In genomic region chr2:163644575-163645385, GRCm38 (mm10) we compare ENCODE assay signal across 8 mouse cellular contexts. TPM values are rescaled to one million over a fixed set of nuclear protein-coding genes. Genes with fewer than 3 reads are reported as not detected.
A peak's percentile ranks its signal among the peaks of the same experiment; 100 is the strongest.
DNase-seq lines count a peak whose midpoint lies in the region; ATAC-seq lines count a peak whose summit lies in the region.

TSS of gene Serinc3 (minus strand) at chr2:163645131.

- under 1% methylated on average over 73 of the region's 74 CpGs for WGBS in hindbrain, embryonic 16.5 days
- whole genome bisulfite sequencing in macrophage (ENCODE audit: missing documents) = 1% methylated on average over 64 of the region's 74 CpGs

- peak within 1 kb of the TSS; percentile 90 for H3K4me3 ChIP-seq in hindbrain, embryonic 16.5 days (ENCODE audit: low read length)
- H3K4me3 ChIP-seq in macrophage (ENCODE audit: inconsistent target) = peak within 1 kb of the TSS; percentile 86

- H3K36me3 ChIP-seq in hindbrain, embryonic 16.5 days (ENCODE audit: control insufficient read depth, insufficient read depth, low read length) = no peaks in the 10 kb centered on the region
- H3K36me3 ChIP-seq in macrophage (ENCODE audit: inconsistent target) = no peaks in the 10 kb centered on the region

- peak within 1 kb of the TSS; percentile 96 for H3K9ac ChIP-seq in hindbrain, embryonic 16.5 days (ENCODE audit: low read depth, low read length)

- H3K27me3 ChIP-seq in hindbrain, embryonic 16.5 days (replicated peaks; ENCODE audit: control insufficient read depth, insufficient read depth, low read length) = no peaks in the 10 kb centered on the region

- DNase-seq in T-cell, adult 2 months (ENCODE audit: low spot score) = peak; percentile 100
- peak; percentile 98 to 99 for DNase-seq in cerebellum, postnatal 36 days
- DNase-seq in gastrocnemius, adult 18-20 months (ENCODE audit: low spot score) = peak; percentile 100
- DNase-seq in left cerebral cortex, adult 18-20 months (ENCODE audit: low spot score in 2 of 2) = peak; percentile 98
- peak; percentile 98 for DNase-seq in right cerebral cortex, adult 18-20 months
- DNase-seq in urinary bladder, postnatal 10 days (ENCODE audit: low spot score) = peak; percentile 97

- H3K27ac ChIP-seq in hindbrain, embryonic 16.5 days (ENCODE audit: low read depth, low read length) = peak within 1 kb of the TSS; percentile 98
- peak within 1 kb of the TSS; percentile 87 for H3K27ac ChIP-seq in macrophage

- H3K4me1 ChIP-seq in hindbrain, embryonic 16.5 days (ENCODE audit: control insufficient read depth, insufficient read depth, low read depth, low read length) = peaks cover 17% of the 10 kb centered on the region

- ATAC-seq in hindbrain, embryonic 16.5 days = peak; percentile 98

- peak within 1 kb of the TSS; percentile 62 for H3K4me2 ChIP-seq in hindbrain, embryonic 16.5 days (ENCODE audit: low read length)

- no peaks in the 10 kb centered on the region for H3K9me3 ChIP-seq in hindbrain, embryonic 16.5 days (ENCODE audit: control insufficient read depth, low read length)

- H3K79me2 ChIP-seq in macrophage (ENCODE audit: inconsistent target) = peaks cover 47% of the 10 kb centered on the region

RNA-seq across cellular contexts. Expression of gene Serinc3, which starts in this region (rescaled TPM):
- total RNA-seq in gastrocnemius, adult 18-20 months (2021) = 100 to 1,000 TPM; 103 to 119 TPM
- polyA plus RNA-seq in hindbrain, embryonic 16.5 days (2015; fragmentation: Nextera tagmentation; extraction: Ambion mirVana) = 38.6 and 41.2 TPM in 2 replicates
- total RNA-seq in left cerebral cortex, adult 18-20 months (2021) = 100 to 1,000 TPM; 223 to 236 TPM
- total RNA-seq in macrophage (2018; cell fraction: chromatin; rRNA removed) = 100 to 1,000 TPM in 9 of 26 experiments, 10 to 100 TPM in 17; 27.4 to 173 (median 89.6) TPM
- total RNA-seq in macrophage (2018; cell fraction: cytosol; rRNA removed) = 100 to 1,000 TPM; 210 to 576 (median 331) TPM
- total RNA-seq in macrophage (2018; cell fraction: nucleus; rRNA removed) = 100 to 1,000 TPM; 108 to 439 (median 280) TPM
- polyA plus RNA-seq in macrophage (2018) = 217 to 859 TPM (median 380 TPM) in 3 replicates

Comparison
In these comparisons a context has a peak if more than half of its experiments do, and no peak if none do; other contexts are left out.
1. Peak in every context shown above with its lines: DNase-seq, ATAC-seq, H3K4me3 ChIP-seq and H3K27ac ChIP-seq.